Mouse (Mus musculus): Measurements from ENCODE around the gene Iqcg.

Iqcg gene

DNA sequence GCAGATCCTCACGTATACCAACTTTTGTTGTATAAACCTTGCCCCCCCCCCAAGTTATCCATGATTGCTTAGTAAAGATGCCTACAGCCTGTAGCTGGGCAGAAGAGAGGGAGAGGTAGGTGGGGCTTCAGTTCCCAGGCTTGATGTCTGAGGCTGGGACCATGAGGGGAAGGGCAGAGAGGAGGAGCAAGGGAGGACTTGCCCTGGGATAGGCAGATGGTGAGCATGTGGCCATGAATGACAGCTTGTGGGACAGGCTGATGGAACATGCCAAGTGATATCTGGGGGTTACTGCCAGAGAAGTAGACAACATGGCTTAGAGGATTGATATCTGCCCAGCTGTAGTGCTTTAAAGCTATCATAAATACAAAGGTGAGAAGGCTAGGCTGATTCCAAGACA lies 8.0 kb downstream of the Iqcg start:
- no peak for TF ChIP-seq POU5F1 (IDR thresholded peaks at IDR 0.05; ENCODE audit: borderline replicate concordance, low read length)
- no peak for TF ChIP-seq NANOG (IDR thresholded peaks at IDR 0.05; ENCODE audit: borderline replicate concordance, low read length)
- TF ChIP-seq CTCF (conservative IDR thresholded peaks at IDR 0.05; ENCODE audit: low read length): no peak
- no peaks in the 10 kb centered on the region for H3K27me3 ChIP-seq (ENCODE audit: insufficient read depth, low read length)
- peaks cover 24% of the 10 kb centered on the region for H3K4me1 ChIP-seq (replicated peaks; ENCODE audit: low read depth, low read length)
- no peak overlapping the region for H3K4me3 ChIP-seq (replicated peaks; ENCODE audit: low read length)
- H3K36me3 ChIP-seq (ENCODE audit: insufficient read depth, low read length): peaks cover 7% of the 10 kb centered on the region; the same call in 1 of the 2 replicates
- no peaks in the 10 kb centered on the region for H3K9me3 ChIP-seq (ENCODE audit: low read length)

DNA sequence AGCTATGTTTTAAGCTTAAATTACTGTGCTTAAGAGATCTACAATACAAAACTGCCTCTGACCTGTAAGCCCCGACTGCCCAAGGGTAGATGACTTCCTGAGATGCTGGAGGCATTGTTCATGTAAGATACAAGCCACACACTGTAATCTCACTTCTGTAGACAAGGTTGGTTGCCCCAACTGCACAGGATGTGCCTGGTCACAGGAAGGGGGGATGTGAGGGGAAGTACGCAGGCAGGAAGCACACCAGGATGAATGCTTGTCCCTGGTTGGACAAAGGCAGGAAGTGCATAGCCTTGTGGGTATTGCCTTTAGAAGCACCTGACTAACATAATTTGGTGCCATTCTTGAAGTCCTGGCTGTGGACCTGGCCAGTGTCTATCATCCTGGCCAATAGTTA lies 12.8 kb downstream of the Iqcg start:
- no peaks in the 10 kb centered on the region for H3K27me3 ChIP-seq (ENCODE audit: insufficient read depth, low read length)
- peak overlapping the region; percentile 50 for H3K4me3 ChIP-seq (replicated peaks; ENCODE audit: low read length)
- no peaks in the 10 kb centered on the region for H3K9me3 ChIP-seq (ENCODE audit: low read length)
- peaks cover 26% of the 10 kb centered on the region for H3K36me3 ChIP-seq (ENCODE audit: insufficient read depth, low read length)
- peaks cover 17% of the 10 kb centered on the region for H3K4me1 ChIP-seq (replicated peaks; ENCODE audit: low read depth, low read length)
- TF ChIP-seq POU5F1 (IDR thresholded peaks at IDR 0.05; ENCODE audit: borderline replicate concordance, low read length): no peak
- no peak for TF ChIP-seq NANOG (IDR thresholded peaks at IDR 0.05; ENCODE audit: borderline replicate concordance, low read length)
- TF ChIP-seq CTCF (conservative IDR thresholded peaks at IDR 0.05; ENCODE audit: low read length): no peak

DNA sequence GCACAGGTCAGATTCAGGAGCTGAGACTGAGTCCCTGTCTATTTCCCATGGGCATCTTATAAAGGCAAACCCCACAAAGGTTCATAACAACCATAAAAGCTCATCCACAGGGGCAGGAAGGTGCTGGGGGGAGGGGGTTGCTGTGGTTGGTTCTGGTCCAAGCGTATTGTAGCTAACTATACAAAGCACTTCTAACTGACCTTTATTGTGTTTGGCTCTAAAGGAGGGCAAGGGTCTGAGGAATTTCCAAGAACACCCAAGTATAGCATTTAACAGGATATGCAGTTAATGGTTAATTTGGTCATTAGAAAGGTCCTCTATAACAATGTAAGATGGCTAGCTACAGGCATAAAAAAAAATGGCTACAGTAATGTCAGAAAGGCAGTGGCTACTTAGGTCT lies 13.3 kb downstream of the Iqcg start:
- Histone ChIP-seq H3K4me1 (replicated peaks; ENCODE audit: low read depth, low read length) (peaks cover 12% of the 10 kb centered on the region), H3K9me3 (ENCODE audit: low read length) (no peaks in the 10 kb centered on the region), H3K4me3 (replicated peaks; ENCODE audit: low read length) (peak overlapping the region; percentile 50), H3K27me3 (ENCODE audit: insufficient read depth, low read length) (no peaks in the 10 kb centered on the region), H3K36me3 (ENCODE audit: insufficient read depth, low read length) (peaks cover 27% of the 10 kb centered on the region)
- no peak for TF ChIP-seq POU5F1 (IDR thresholded peaks at IDR 0.05; ENCODE audit: borderline replicate concordance, low read length)
- TF ChIP-seq NANOG (IDR thresholded peaks at IDR 0.05; ENCODE audit: borderline replicate concordance, low read length): no peak
- TF ChIP-seq CTCF (conservative IDR thresholded peaks at IDR 0.05; ENCODE audit: low read length): no peak

DNA sequence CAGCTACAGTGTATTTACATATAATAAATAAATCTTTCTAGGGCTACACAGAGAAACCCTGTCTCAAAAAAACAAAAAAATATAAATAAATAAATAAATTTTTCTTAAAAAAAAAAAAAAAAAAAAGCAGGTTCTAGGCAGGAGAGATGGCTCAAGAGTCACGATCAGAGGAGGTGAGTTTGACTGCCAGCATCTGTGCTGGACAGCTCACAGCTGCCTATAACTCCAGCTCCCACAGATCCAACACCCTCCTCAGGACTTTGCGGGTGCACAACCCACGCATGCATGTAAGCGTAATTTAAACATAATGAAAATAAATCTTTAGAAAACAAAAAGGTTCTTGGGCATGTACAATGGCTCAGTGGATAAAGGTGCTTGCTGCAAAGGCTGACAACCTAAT lies 20.0 kb downstream of the Iqcg start:
- TF ChIP-seq CTCF (conservative IDR thresholded peaks at IDR 0.05; ENCODE audit: low read length) (no peak), NANOG (IDR thresholded peaks at IDR 0.05; ENCODE audit: borderline replicate concordance, low read length) (no peak), POU5F1 (IDR thresholded peaks at IDR 0.05; ENCODE audit: borderline replicate concordance, low read length) (no peak)
- H3K9me3 ChIP-seq (ENCODE audit: low read length): no peaks in the 10 kb centered on the region
- H3K27me3 ChIP-seq (ENCODE audit: insufficient read depth, low read length): no peaks in the 10 kb centered on the region
- peaks cover 25% of the 10 kb centered on the region for H3K4me1 ChIP-seq (replicated peaks; ENCODE audit: low read depth, low read length)
- no peak overlapping the region for H3K4me3 ChIP-seq (replicated peaks; ENCODE audit: low read length)
- H3K36me3 ChIP-seq (ENCODE audit: insufficient read depth, low read length): peaks cover 26% of the 10 kb centered on the region

DNA sequence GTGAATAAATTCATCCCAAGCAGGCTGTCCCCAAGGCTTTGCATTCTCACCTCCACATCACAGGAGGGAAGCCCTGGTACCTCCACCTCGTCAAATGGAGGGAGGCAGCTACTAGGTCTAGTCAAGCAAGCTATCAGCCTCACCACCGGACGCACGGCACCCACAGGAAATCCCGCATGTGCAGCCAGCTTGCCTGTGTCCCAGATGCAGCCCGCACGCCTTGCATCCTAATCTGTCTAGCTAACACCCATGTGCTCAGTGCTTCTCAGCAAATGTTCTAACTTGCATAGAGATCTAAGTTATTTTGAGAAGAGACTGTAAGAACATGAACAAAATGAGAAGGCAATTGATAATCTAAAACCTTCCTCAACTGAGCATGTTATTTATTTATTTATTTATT lies 29.7 kb downstream of the Iqcg start:
- peaks cover 29% of the 10 kb centered on the region for H3K36me3 ChIP-seq (ENCODE audit: insufficient read depth, low read length)
- TF ChIP-seq CTCF (conservative IDR thresholded peaks at IDR 0.05; ENCODE audit: low read length): no peak
- TF ChIP-seq NANOG (IDR thresholded peaks at IDR 0.05; ENCODE audit: borderline replicate concordance, low read length): no peak
- no peak for TF ChIP-seq POU5F1 (IDR thresholded peaks at IDR 0.05; ENCODE audit: borderline replicate concordance, low read length)

DNA sequence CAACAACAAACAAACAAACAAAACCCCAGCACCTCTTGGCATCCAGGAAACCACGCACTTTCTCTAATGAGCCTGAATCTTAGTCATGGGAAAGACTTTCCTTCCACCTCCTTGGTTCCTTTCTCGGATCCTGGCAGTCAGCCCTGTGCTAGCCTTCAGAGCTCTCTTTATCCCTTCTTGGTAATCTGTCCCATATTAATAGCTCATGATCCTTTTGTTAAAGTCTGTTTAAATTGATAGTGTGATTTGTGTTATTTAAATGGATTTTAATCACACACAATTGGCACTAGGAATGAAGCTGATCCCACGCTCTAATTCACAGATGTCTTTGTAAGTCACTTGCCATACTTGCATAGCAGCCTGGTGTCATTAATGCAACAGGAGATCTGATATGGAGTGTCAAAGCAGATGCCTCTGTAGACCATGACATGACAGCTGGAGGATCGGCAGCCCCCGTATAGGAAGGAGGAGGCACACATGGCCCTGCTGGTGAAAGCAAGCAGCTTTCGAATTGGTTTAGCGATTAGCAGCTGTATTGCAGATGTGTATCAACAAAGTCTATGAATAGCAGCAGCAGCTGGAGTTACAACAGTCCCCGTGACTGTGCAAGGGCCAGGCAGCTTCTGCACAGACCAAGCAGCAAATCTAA lies 31.4 kb downstream of the Iqcg start:
- no peaks in the 10 kb centered on the region for H3K27me3 ChIP-seq (ENCODE audit: insufficient read depth, low read length)
- TF ChIP-seq POU5F1 (IDR thresholded peaks at IDR 0.05; ENCODE audit: borderline replicate concordance, low read length): no peak
- TF ChIP-seq CTCF (conservative IDR thresholded peaks at IDR 0.05; ENCODE audit: low read length): no peak
- TF ChIP-seq NANOG (IDR thresholded peaks at IDR 0.05; ENCODE audit: borderline replicate concordance, low read length): no peak
- H3K4me3 ChIP-seq (replicated peaks; ENCODE audit: low read length): no peak overlapping the region
- H3K4me1 ChIP-seq (replicated peaks; ENCODE audit: low read depth, low read length): peaks cover 22% of the 10 kb centered on the region
- H3K36me3 ChIP-seq (ENCODE audit: insufficient read depth, low read length): peaks cover 25% of the 10 kb centered on the region
- H3K9me3 ChIP-seq (ENCODE audit: low read length): no peaks in the 10 kb centered on the region

More for the DNA sequence above, 29.7 kb downstream of the Iqcg start:
- H3K4me1 ChIP-seq (replicated peaks; ENCODE audit: low read depth, low read length): peaks cover 12% of the 10 kb centered on the region
- no peaks in the 10 kb centered on the region for H3K27me3 ChIP-seq (ENCODE audit: insufficient read depth, low read length)
- no peaks in the 10 kb centered on the region for H3K9me3 ChIP-seq (ENCODE audit: low read length)
- no peak overlapping the region for H3K4me3 ChIP-seq (replicated peaks; ENCODE audit: low read length)

DNA sequence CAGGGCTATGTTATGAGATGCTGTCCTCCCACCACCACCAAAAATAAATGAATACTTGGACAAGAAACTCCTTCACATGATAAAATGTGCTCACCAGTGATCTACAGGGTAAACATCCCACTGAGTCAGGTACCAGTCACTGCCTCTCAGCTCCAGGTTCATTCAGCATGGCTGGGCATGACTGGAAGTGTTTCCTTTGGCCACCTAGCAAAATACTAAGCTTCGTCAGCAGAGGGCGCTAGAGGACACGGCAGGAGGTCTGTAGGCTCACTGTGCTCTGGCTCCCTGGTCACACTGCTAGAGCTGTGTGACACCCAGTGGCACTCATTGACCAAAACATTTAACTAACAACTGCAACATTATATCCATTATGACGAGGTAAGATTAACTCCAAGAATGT lies 32.3 kb downstream of the Iqcg start:
- Histone ChIP-seq H3K4me3 (replicated peaks; ENCODE audit: low read length) (no peak overlapping the region), H3K4me1 (replicated peaks; ENCODE audit: low read depth, low read length) (peaks cover 29% of the 10 kb centered on the region), H3K36me3 (ENCODE audit: insufficient read depth, low read length) (peaks cover 17% of the 10 kb centered on the region), H3K9me3 (ENCODE audit: low read length) (no peaks in the 10 kb centered on the region), H3K27me3 (ENCODE audit: insufficient read depth, low read length) (no peaks in the 10 kb centered on the region)
- peak; percentile 91 for TF ChIP-seq CTCF (conservative IDR thresholded peaks at IDR 0.05; ENCODE audit: low read length)
- TF ChIP-seq NANOG (IDR thresholded peaks at IDR 0.05; ENCODE audit: borderline replicate concordance, low read length): no peak

DNA sequence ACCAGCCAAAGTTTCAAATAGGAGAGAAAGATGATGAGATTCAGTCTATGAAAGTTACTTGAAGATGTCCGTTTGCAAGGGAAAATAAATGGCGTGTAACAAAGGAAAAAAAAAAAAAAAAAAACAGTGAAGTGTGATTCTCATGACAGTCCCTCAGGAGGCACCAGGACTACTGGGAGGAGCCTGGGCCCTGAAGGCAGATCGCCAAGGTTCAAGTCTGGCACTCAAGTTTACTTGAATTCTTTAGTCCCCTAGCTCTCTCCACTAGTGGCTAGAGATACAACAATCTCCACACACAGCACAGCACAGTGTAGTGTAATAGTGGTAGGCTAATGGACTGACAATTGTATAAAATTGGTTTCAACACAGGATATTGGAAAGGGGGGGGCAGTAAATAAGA lies 34.6 kb downstream of the Iqcg start:
- Histone ChIP-seq H3K9me3 (ENCODE audit: low read length) (no peaks in the 10 kb centered on the region), H3K27me3 (ENCODE audit: insufficient read depth, low read length) (no peaks in the 10 kb centered on the region), H3K4me1 (replicated peaks; ENCODE audit: low read depth, low read length) (peaks cover 39% of the 10 kb centered on the region), H3K4me3 (replicated peaks; ENCODE audit: low read length) (no peak overlapping the region), H3K36me3 (ENCODE audit: insufficient read depth, low read length) (peaks cover 30% of the 10 kb centered on the region)
- TF ChIP-seq CTCF (conservative IDR thresholded peaks at IDR 0.05; ENCODE audit: low read length): no peak
- TF ChIP-seq NANOG (IDR thresholded peaks at IDR 0.05; ENCODE audit: borderline replicate concordance, low read length): no peak
- no peak for TF ChIP-seq POU5F1 (IDR thresholded peaks at IDR 0.05; ENCODE audit: borderline replicate concordance, low read length)
